Mouse (Mus musculus) liver, postnatal 0 days (tissue): Measurements from ENCODE around the gene Hnrnpul1.

ENCODE experiments used
- CTCF ChIP-seq: sonication (generic); IDR thresholded peaks from 2 replicates; pipeline ENCODE4 v1.5.1; 2016; ENCODE audit warnings: antibody characterized with exemption, low read depth
- EP300 ChIP-seq: IDR thresholded peaks from 2 replicates; pipeline ENCODE4 v1.6.1; 2016; ENCODE audit warnings: antibody characterized with exemption, low read depth, mild to moderate bottlenecking

- TF ChIP-seq EP300 (no peak), CTCF (no peak)
Observed at GRCm38 (mm10) chr7:25780753-25781152, 26.2 kb upstream of the Hnrnpul1 start.
